Mouse (Mus musculus) olfactory bulb, adult 2 months (tissue): ENCODE data around the gene Egf. TPM values are rescaled to one million over a fixed set of nuclear protein-coding genes. Genes with fewer than 3 reads are reported as not detected.

Experiments used
- H3K27ac ChIP-seq: fragments of 200-500 bp; 2 replicates; pipeline ENCODE4 v1.5.1; 2012; ENCODE audit warnings: low read depth, low read length; ENCODE audit not compliant: insufficient read depth
- H3K4me1 ChIP-seq: fragments of 200-500 bp; 2 replicates; pipeline ENCODE4 v1.6.1; 2012; ENCODE audit warnings: low read length; ENCODE audit not compliant: control insufficient read depth, insufficient read depth
- H3K4me3 ChIP-seq: fragments of 200-500 bp; 2 replicates; pipeline ENCODE4 v1.5.1; 2012; ENCODE audit warnings: mild to moderate bottlenecking, low read depth, low read length, moderate library complexity; ENCODE audit not compliant: insufficient read depth
- CTCF ChIP-seq: fragments of 200-500 bp; IDR thresholded peaks from 2 replicates; pipeline ENCODE4 v1.5.1; 2012; ENCODE audit warnings: low read depth, mild to moderate bottlenecking, low read length, moderate library complexity; ENCODE audit not compliant: insufficient read depth
- POLR2A ChIP-seq: fragments of 200-500 bp; IDR thresholded peaks from 2 replicates; pipeline ENCODE4 v1.6.1; 2012; ENCODE audit warnings: mild to moderate bottlenecking, low read depth, low read length, moderate library complexity; ENCODE audit not compliant: insufficient read depth
- WGBS: fragments of 180-500 bp; shearing (Covaris S2); methylation state at CpG from one replicate; pipeline ENCODE4 v1.1.7; 2018; 5-methylcytosine and 5-hydroxymethylcytosine counted together
- polyA plus RNA-seq: library from polyadenylated mRNA; stranded (reverse); fragments of >200 nt; gene quantifications from 2 replicates; pipeline ENCODE4 v1.2.4, GENCODE M21; 2012; ENCODE audit warnings: low replicate concordance; ENCODE audit not compliant: missing spikeins, insufficient read depth, insufficient read length

Gene Egf
- polyA plus RNA-seq: not detected in 2 replicates

- TF ChIP-seq POLR2A (no peak), CTCF (no peak)
- 6% methylated on average over 20 of the region's 20 CpGs for WGBS
- H3K27ac ChIP-seq: no peak within 1 kb of the TSS
- peak within 1 kb of the TSS; percentile 2; the same call in 1 of the 2 replicates for H3K4me3 ChIP-seq
- H3K4me1 ChIP-seq: peaks cover 6% of the 10 kb centered on the region; the same call in 1 of the 2 replicates
Measured at GRCm38 (mm10) chr3:129754650-129755604, at the start of gene Egf. Egf (minus strand) TSS chr3:129755316.

DNA sequence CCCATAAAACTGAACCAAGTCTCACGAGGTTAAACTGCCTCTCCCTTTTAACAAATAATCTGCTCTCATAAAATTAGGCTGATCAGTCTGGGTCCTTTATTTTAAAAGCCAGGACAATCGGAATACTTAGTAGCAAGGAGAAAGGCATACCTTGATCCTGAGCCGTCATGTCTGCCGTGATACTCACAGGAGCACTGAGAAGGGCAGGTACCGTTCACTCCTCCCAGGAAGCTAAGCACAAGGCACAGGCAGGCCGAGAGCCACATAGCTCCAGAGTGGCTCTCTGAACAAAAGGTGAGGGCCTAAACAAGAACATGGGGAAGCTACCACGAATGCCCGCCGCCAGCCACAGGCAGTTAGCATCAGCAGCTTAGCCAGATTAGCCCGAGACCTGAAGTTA lies 48.6 kb upstream of the Egf start, which contains the start of gene Lrit3:
Gene Lrit3 (minus strand): TSS at position 266 of the 400 bp plus-strand sequence.
- WGBS: 82% methylated on average over 10 of the region's 10 CpGs
- H3K4me1 ChIP-seq: no peaks in the 10 kb centered on the region
- no peak within 1 kb of the TSS for H3K4me3 ChIP-seq
- no peak for TF ChIP-seq CTCF
- no peak for TF ChIP-seq POLR2A
- H3K27ac ChIP-seq: no peak within 1 kb of the TSS

- Histone ChIP-seq H3K4me1 (no peaks in the 10 kb centered on the region), H3K27ac (no peak overlapping the region), H3K4me3 (no peak overlapping the region)
- TF ChIP-seq CTCF (no peak), POLR2A (no peak)
- 44% methylated on average over 2 of the region's 2 CpGs for WGBS
Measured at GRCm38 (mm10) chr3:129799011-129799410, 43.9 kb upstream of the Egf start.

DNA sequence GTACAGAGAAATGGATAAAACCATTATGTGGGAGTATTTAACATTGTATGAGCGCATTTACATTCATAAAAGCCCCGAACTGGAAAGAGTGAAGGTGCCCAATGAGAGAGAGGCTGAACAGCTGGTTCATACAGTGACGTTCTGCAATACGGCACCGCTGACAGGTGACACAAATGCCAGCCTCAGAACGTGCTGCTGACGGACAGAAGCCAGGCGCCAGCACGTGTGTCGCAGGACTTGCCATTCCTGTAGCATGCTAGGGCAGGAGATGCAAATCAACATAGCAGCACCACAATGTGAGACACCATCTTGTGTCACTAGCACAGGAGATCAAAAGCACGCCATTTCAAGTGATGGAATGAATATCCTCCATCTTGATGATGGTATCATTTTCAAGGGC lies 43.4 kb upstream of the Egf start:
- H3K4me1 ChIP-seq: no peaks in the 10 kb centered on the region
- no peak overlapping the region for H3K27ac ChIP-seq
- no peak overlapping the region for H3K4me3 ChIP-seq
- no peak for TF ChIP-seq POLR2A
- no peak for TF ChIP-seq CTCF
- 85% methylated on average over 11 of the region's 11 CpGs for WGBS

GRCm38 (mm10) chr3:129797341-129797740 lies 42.2 kb upstream of the Egf start:
- 77% methylated on average over 5 of the region's 5 CpGs for WGBS
- Histone ChIP-seq H3K27ac (no peak overlapping the region), H3K4me1 (no peaks in the 10 kb centered on the region), H3K4me3 (no peak overlapping the region)
- TF ChIP-seq CTCF (no peak), POLR2A (no peak)

GRCm38 (mm10) chr3:129793801-129794200 lies 38.7 kb upstream of the Egf start:
- Histone ChIP-seq H3K4me1 (no peaks in the 10 kb centered on the region), H3K4me3 (no peak overlapping the region), H3K27ac (no peak overlapping the region)
- 89% methylated on average over 5 of the region's 5 CpGs for WGBS
- TF ChIP-seq POLR2A: no peak
- TF ChIP-seq CTCF: no peak

DNA sequence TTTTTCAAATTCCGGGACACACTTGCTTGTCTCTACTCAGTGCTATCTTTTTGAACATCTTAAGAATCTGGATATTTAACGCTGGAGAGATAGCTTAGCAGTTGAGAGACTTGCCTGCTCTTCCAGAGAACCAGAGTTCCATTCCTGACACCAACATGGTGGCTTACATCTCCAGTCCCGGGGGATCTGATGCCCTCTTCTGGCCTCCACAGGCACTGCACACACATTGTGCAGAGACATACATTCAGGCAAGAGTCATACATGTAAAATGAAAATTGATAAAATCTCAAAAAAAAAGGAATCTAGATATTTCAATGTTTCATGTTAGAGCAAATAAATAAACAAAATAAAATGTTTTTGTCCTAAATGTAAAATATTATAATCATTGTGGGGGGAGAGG lies 27.6 kb upstream of the Egf start:
- H3K27ac ChIP-seq: no peak overlapping the region
- 91% methylated on average over 3 of the region's 3 CpGs for WGBS
- no peaks in the 10 kb centered on the region for H3K4me1 ChIP-seq
- H3K4me3 ChIP-seq: no peak overlapping the region
- TF ChIP-seq POLR2A (no peak), CTCF (no peak)

DNA sequence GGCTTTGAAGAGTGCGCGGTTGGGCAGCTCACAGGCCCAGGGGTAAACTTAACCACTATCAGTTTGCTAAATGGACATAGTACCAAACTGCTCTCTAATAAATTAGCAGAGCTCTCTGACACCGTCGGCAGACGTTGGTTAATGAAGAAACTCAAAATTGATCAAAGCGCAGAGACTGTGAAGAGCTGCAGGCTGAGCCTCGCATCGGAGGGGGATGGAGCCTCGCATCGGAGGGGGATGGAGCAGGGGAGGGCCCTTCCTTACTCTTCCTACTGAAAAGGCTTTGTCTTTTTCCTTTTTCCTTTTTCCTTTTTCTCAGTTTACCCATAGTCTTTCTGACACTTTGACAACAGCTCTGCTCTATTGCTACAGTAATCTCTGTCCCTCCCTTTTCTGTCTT lies 26.3 kb upstream of the Egf start:
- Histone ChIP-seq H3K4me1 (no peaks in the 10 kb centered on the region), H3K4me3 (no peak overlapping the region), H3K27ac (no peak overlapping the region)
- WGBS: 46% methylated on average over 10 of the region's 10 CpGs
- TF ChIP-seq CTCF (no peak), POLR2A (no peak)

DNA sequence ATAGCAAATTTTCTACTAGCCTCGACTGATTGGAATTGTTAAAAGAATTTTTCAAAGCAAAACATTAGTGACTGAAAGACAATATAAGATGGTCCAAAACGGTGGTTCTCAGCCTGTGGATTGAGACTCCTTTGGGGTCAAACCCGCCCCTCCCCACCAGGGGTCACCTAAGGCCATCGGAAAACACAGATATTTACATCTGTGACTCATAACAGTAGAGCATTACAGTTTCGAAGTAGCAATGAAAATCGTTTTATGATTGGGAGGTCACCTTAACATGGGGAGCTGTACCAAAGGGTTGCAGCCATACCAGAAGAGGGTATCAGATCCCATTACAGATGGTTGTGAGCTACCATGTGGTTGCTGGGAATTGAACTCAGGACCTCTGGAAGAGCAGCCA lies 16.1 kb upstream of the Egf start:
- Histone ChIP-seq H3K27ac (no peak overlapping the region), H3K4me3 (no peak overlapping the region), H3K4me1 (no peaks in the 10 kb centered on the region)
- TF ChIP-seq CTCF (no peak), POLR2A (no peak)
- 79% methylated on average over 6 of the region's 6 CpGs for WGBS
